Mouse (Mus musculus): Measurements from ENCODE around the gene Tox3. TPM values are rescaled to one million over a fixed set of nuclear protein-coding genes. Genes with fewer than 3 reads are reported as not detected.

Gene Tox3
- polyA plus RNA-seq, 1 experiment from 2014 or later, result 0.06 TPM

DNA sequence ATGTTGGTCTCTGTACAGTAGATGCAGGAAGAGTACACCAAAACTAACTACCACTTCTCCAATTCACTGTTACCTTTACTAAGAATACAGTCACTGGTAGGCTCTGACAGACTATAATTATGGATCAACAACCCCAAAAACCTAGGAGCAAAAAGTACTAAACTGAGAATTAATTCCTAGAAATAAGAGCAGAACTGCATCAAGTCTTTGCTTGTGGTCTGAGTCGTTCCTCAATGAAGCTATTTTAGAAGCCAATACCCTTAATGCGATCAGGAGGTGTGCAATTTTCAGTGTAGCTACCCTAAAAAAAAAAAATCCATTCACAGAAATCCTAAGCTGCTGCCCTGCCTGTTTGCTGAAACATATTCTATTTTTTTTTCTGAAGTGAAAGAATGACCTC is 4.8 kb upstream of the Tox3 start:
- ATAC-seq (no peak), DNase-seq (no peak)
- H3K9me3 ChIP-seq (ENCODE audit: low read length), result no peaks in the 10 kb centered on the region
- no peaks in the 10 kb centered on the region for H3K4me1 ChIP-seq (ENCODE audit: insufficient read depth)
- H3K4me2 ChIP-seq (ENCODE audit: low read depth, low read length), result no peak overlapping the region
- TF ChIP-seq CTCF (IDR thresholded peaks at IDR 0.05; ENCODE audit: low read depth), result no peak
- TF ChIP-seq EP300 (IDR thresholded peaks at IDR 0.05; ENCODE audit: low read depth), result no peak
- H3K36me3 ChIP-seq (replicated peaks; ENCODE audit: insufficient read depth, low read length), result no peaks in the 10 kb centered on the region
- no peak overlapping the region for H3K9ac ChIP-seq (replicated peaks)
- no peak overlapping the region for H3K27ac ChIP-seq (ENCODE audit: low read depth)
- WGBS (ENCODE audit: insufficient replicate concordance), result 57% methylated on average over 2 of the region's 2 CpGs
- H3K27me3 ChIP-seq (ENCODE audit: insufficient read depth, low read length), result peaks cover 6% of the 10 kb centered on the region; the same call in 1 of the 2 replicates
- H3K4me3 ChIP-seq (ENCODE audit: low read depth, low read length), result no peak overlapping the region

DNA sequence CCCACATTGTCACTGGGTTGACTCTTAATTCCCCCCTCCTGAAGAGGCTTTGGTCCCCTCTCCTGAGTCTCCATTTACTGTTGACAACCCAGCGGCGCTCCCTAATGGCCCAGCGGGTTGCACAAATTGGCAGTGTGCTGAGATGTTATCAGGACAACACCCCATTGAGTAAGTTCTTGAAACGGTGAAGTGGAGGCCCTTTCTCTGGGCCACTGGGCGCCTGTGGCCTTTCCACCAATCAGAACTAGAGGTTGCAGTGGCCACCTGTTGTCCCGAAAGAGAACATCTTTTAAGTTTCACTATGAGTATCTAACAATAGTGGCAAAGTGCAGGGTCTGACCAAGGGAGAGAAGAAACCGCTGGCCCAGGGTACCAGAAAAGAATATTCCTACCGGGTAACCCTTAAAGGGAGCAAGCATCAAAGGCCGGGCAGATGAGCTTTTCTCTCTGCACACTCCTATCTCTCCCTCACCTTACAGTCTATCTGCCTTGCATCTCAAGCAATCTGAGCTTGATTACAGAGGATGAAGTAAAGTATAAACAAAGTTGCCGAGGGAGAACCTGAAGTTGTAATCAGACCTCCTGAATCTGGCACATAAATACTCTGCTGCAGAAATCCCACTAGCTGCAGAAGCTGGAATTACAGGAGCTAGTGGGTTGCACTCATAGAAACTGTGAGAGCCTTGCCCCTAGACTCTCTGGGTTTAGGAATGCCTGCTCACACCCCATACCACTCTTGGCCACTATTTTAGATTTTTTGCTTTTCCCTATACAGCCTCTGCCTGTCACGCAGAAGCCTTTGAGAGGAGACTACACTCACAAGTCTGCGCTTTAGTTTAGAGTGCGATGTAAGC is 1.8 kb upstream of the Tox3 start:
- WGBS (ENCODE audit: insufficient replicate concordance), result 42% methylated on average over 13 of the region's 13 CpGs
- Histone ChIP-seq H3K4me3 (ENCODE audit: low read depth, low read length) (no peak overlapping the region), H3K9me3 (ENCODE audit: low read length) (no peaks in the 10 kb centered on the region), H3K4me2 (ENCODE audit: low read depth, low read length) (no peak overlapping the region), H3K9ac (replicated peaks) (no peak overlapping the region), H3K4me1 (ENCODE audit: insufficient read depth) (0 out of 2 replicates have a peak, but pooled peaks cover 3% of the 10 kb centered on the region), H3K27me3 (ENCODE audit: insufficient read depth, low read length) (peaks cover 25% of the 10 kb centered on the region), H3K36me3 (replicated peaks; ENCODE audit: insufficient read depth, low read length) (no peaks in the 10 kb centered on the region), H3K27ac (ENCODE audit: low read depth) (no peak overlapping the region)
- no peak for ATAC-seq
- no peak for DNase-seq
- TF ChIP-seq EP300 (IDR thresholded peaks at IDR 0.05; ENCODE audit: low read depth) (no peak), CTCF (IDR thresholded peaks at IDR 0.05; ENCODE audit: low read depth) (peak; percentile 34; the same call in 1 of the 2 replicates)

DNA sequence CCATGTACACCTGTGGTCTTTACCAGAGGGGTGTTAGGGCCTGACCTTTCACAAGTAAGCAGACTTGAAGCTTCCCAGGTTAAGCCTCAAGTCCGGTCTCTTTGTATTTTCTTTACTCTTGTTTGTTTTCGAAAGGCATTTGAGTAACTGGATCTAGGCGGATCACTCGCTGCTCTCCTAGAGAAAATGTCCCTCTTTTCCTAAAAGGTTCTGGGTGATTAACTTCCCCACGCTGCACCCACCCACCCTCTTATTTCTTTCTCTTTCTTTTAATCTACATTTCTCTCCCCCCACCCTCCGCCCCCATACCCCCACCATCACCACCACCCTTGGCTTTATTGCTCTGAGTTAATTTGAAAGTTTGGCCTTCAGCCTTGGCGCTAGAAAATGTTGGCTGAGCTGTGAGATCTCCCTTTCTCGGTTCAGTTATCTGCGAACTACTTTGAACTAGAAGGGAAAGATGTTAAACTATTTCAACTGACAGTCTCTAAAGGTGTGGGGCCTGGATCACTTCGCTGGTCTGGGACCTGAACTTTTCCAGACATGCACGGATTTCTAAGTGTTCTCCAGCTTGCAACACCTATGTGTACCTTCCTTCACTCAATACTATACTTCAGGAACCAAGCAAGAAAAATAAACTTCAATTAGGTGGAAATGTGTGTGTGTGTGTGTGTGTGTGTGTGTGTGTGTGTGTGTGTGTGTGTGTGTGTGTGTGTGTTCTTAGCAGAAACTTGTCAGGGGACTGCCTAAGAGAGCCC is 962 bp upstream of the Tox3 start:
- Histone ChIP-seq H3K27ac (ENCODE audit: low read depth) (no peak overlapping the region), H3K36me3 (replicated peaks; ENCODE audit: insufficient read depth, low read length) (no peaks in the 10 kb centered on the region), H3K4me2 (ENCODE audit: low read depth, low read length) (no peak overlapping the region), H3K9ac (replicated peaks) (no peak overlapping the region), H3K4me3 (ENCODE audit: low read depth, low read length) (0 out of 2 replicates have a peak overlapping the region, but pooled peaks have one; percentile 48), H3K27me3 (ENCODE audit: insufficient read depth, low read length) (peaks cover 25% of the 10 kb centered on the region), H3K9me3 (ENCODE audit: low read length) (no peaks in the 10 kb centered on the region), H3K4me1 (ENCODE audit: insufficient read depth) (0 out of 2 replicates have a peak, but pooled peaks cover 3% of the 10 kb centered on the region)
- no peak for TF ChIP-seq CTCF (IDR thresholded peaks at IDR 0.05; ENCODE audit: low read depth)
- no peak for TF ChIP-seq EP300 (IDR thresholded peaks at IDR 0.05; ENCODE audit: low read depth)
- 53% methylated on average over 11 of the region's 11 CpGs for WGBS (ENCODE audit: insufficient replicate concordance)
- DNase-seq (no peak), ATAC-seq (no peak)

DNA sequence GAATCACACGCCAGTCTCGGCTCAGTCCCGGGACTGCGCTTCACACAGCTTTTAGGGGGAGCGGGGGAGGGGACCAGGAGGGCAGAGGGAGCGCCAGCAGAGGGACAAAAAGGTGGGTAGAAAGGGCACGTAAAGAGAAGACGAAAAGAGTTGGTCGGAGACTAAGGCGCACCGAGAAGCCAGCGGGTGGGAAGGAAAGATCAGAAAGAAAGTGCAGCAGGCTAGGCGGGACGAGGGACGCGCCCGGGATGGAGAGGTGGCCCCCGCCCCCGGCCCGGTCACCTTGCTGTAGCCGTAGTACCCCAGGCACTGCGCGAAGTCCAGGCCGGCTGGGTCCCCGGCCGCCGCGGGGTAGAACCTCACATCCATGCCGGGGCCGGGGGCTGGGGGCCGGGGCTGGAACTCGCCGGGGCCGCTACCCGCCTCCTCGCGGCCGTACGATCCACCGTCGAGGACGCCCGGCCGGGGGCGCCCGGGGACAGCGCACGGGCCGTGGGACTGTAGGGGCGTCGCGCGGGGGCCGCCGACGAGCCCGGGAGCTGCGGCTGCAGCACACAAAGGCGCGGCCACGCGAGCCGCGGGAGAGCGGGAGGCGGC is 464 bp downstream of the Tox3 start:
- Histone ChIP-seq H3K4me3 (ENCODE audit: low read depth, low read length) (peak overlapping the region; percentile 48), H3K4me2 (ENCODE audit: low read depth, low read length) (peak overlapping the region; percentile 78), H3K36me3 (replicated peaks; ENCODE audit: insufficient read depth, low read length) (no peaks in the 10 kb centered on the region), H3K9me3 (ENCODE audit: low read length) (no peaks in the 10 kb centered on the region), H3K9ac (replicated peaks) (no peak overlapping the region; the same call in 1 of the 2 replicates), H3K27ac (ENCODE audit: low read depth) (no peak overlapping the region), H3K27me3 (ENCODE audit: insufficient read depth, low read length) (peaks cover 25% of the 10 kb centered on the region), H3K4me1 (ENCODE audit: insufficient read depth) (0 out of 2 replicates have a peak, but pooled peaks cover 3% of the 10 kb centered on the region)
- TF ChIP-seq EP300 (IDR thresholded peaks at IDR 0.05; ENCODE audit: low read depth) (no peak), CTCF (IDR thresholded peaks at IDR 0.05; ENCODE audit: low read depth) (no peak)
- DNase-seq, result peak; percentile 17
- peak; percentile 41 for ATAC-seq
- WGBS (ENCODE audit: insufficient replicate concordance), result 5% methylated on average over 51 of the region's 66 CpGs

DNA sequence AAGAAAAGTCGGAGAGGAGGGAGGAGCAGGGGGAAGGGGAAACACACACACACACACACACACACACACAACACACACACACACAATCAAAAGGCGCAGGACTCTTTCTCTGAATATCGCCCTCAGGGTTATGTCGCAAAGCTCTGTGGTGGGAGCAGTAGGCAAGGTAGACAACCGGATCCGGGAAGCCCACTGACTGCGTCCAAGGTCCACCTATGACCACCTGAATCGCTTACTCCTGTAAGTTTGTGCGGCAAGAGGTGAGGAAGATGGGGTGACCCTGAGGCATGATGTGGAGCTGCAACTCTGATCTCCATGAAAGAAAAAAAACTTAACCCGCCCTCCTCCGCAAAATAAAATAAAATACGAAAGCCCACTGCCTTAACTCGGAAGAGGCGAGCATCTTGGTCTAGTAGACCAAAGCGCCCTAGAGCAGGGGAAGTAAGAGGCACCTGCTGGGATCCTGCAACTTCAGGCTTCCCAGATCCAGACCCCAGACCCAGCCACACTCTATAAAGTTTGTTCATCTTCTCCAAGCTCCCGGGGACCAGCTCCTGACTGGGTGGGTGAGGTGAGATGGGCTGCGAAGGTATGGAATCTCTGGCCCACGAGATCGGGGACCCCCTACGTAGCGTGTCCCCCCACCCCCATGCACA is 1.1 kb downstream of the Tox3 start:
- Histone ChIP-seq H3K4me3 (ENCODE audit: low read depth, low read length) (peak overlapping the region; percentile 48), H3K4me1 (ENCODE audit: insufficient read depth) (0 out of 2 replicates have a peak, but pooled peaks cover 3% of the 10 kb centered on the region), H3K4me2 (ENCODE audit: low read depth, low read length) (peak overlapping the region; percentile 78), H3K36me3 (replicated peaks; ENCODE audit: insufficient read depth, low read length) (no peaks in the 10 kb centered on the region), H3K27ac (ENCODE audit: low read depth) (no peak overlapping the region), H3K9ac (replicated peaks) (no peak overlapping the region), H3K27me3 (ENCODE audit: insufficient read depth, low read length) (peaks cover 25% of the 10 kb centered on the region), H3K9me3 (ENCODE audit: low read length) (no peaks in the 10 kb centered on the region)
- DNase-seq (no peak), ATAC-seq (no peak)
- TF ChIP-seq CTCF (IDR thresholded peaks at IDR 0.05; ENCODE audit: low read depth) (no peak), EP300 (IDR thresholded peaks at IDR 0.05; ENCODE audit: low read depth) (no peak)
- WGBS (ENCODE audit: insufficient replicate concordance), result 3% methylated on average over 21 of the region's 21 CpGs
